Mouse (Mus musculus) kidney, adult 2 months (tissue): Measurements from ENCODE around the gene Glt6d1.

Source experiments
- CTCF ChIP-seq: fragments of 200-500 bp; conservative IDR thresholded peaks from 2 replicates; pipeline ENCODE4 v1.5.1; 2011; ENCODE audit warnings: low read depth, mild to moderate bottlenecking, control low read depth, low read length, moderate library complexity, mixed read lengths; ENCODE audit not compliant: insufficient read depth, insufficient read length
- POLR2A ChIP-seq: fragments of 200-500 bp; IDR thresholded peaks from one replicate; pipeline ENCODE4 v1.6.1; 2011; ENCODE audit warnings: low read depth, low read length, control low read depth

DNA sequence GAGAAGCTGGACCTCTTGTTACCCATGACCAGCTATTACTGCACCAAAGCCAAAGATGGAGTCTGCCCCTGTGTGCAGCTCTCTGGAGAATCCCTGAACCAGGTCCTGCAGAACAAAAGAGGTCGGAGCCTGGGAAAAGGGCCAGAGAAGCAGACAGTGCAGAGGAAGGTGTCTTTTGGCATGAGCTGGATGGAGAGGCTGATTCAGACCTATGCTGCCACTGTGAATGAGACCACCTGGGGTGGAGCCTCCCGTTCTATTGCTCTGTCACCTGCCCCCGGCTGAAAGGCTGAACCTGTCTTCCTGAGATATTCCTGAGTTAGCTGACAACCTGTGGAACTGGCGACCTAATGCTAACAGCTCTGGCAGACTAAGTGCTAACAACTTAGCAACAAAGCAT is 34.7 kb downstream of the Glt6d1 start:
- TF ChIP-seq CTCF: no peak
- no peak for TF ChIP-seq POLR2A
